ENCODE assay signal across 8 mouse cellular contexts in genomic region chr16:84621300-84622031, GRCm38 (mm10).
A peak's percentile ranks its signal among the peaks of the same experiment; 100 is the strongest.
DNase-seq lines count a peak whose midpoint lies in the region; ATAC-seq and TF ChIP-seq lines count a peak whose summit lies in the region.

No protein-coding gene starts in this region.

- no peaks in the 10 kb centered on the region for H3K27me3 ChIP-seq in liver, adult 2 months (ENCODE audit: control insufficient read depth, insufficient read depth, low read length)
- no peaks in the 10 kb centered on the region for H3K27me3 ChIP-seq in kidney, embryonic 15.5 days
- H3K27me3 ChIP-seq in lung, embryonic 14.5 days (ENCODE audit: insufficient read depth, low read length), result no peaks in the 10 kb centered on the region
- no peaks in the 10 kb centered on the region for H3K27me3 ChIP-seq in stomach, embryonic 15.5 days (replicated peaks)

- H3K4me1 ChIP-seq in liver, adult 2 months (ENCODE audit: control insufficient read depth, insufficient read depth, low read length), result no peaks in the 10 kb centered on the region; the same call in 1 of the 2 replicates
- no peaks in the 10 kb centered on the region for H3K4me1 ChIP-seq in kidney, embryonic 15.5 days
- no peaks in the 10 kb centered on the region for H3K4me1 ChIP-seq in lung, embryonic 14.5 days (ENCODE audit: insufficient read depth)
- no peaks in the 10 kb centered on the region for H3K4me1 ChIP-seq in stomach, embryonic 15.5 days

- no peak overlapping the region for H3K27ac ChIP-seq in liver, adult 2 months (replicated peaks; ENCODE audit: insufficient read depth, low read depth, low read length)
- no peak overlapping the region for H3K27ac ChIP-seq in kidney, embryonic 15.5 days
- no peak overlapping the region for H3K27ac ChIP-seq in lung, embryonic 14.5 days (ENCODE audit: low read depth)
- H3K27ac ChIP-seq in stomach, embryonic 15.5 days, result no peak overlapping the region

- no peaks in the 10 kb centered on the region for H3K9me3 ChIP-seq in kidney, embryonic 15.5 days (replicated peaks)
- H3K9me3 ChIP-seq in lung, embryonic 14.5 days (ENCODE audit: low read depth, low read length), result no peaks in the 10 kb centered on the region
- no peaks in the 10 kb centered on the region for H3K9me3 ChIP-seq in stomach, embryonic 15.5 days

- peak overlapping the region; percentile 54; the same call in 1 of the 2 replicates for H3K4me3 ChIP-seq in liver, adult 2 months (ENCODE audit: insufficient read depth, low read depth, low read length)
- H3K4me3 ChIP-seq in kidney, embryonic 15.5 days (replicated peaks), result peak overlapping the region; percentile 19; the same call in 1 of the 2 replicates
- H3K4me3 ChIP-seq in lung, embryonic 14.5 days (ENCODE audit: low read depth, low read length), result no peak overlapping the region
- peak overlapping the region; percentile 19; the same call in 1 of the 2 replicates for H3K4me3 ChIP-seq in stomach, embryonic 15.5 days (replicated peaks)

- no peak overlapping the region for H3K9ac ChIP-seq in liver, adult 2 months (ENCODE audit: low read depth, low read length)
- H3K9ac ChIP-seq in kidney, embryonic 15.5 days, result no peak overlapping the region
- H3K9ac ChIP-seq in lung, embryonic 14.5 days, result no peak overlapping the region
- H3K9ac ChIP-seq in stomach, embryonic 15.5 days, result no peak overlapping the region

- no peak for TF ChIP-seq POLR2A in liver, adult 2 months (IDR thresholded peaks at IDR 0.05; ENCODE audit: extremely low read depth, insufficient read depth, low read length)

- WGBS in liver, adult 2 months, result 59% methylated on average over 8 of the region's 8 CpGs
- WGBS in kidney, embryonic 15.5 days, result 57% methylated on average over 8 of the region's 8 CpGs
- WGBS in lung, embryonic 14.5 days, result 55% methylated on average over 8 of the region's 8 CpGs
- WGBS in stomach, embryonic 15.5 days, result 53% methylated on average over 8 of the region's 8 CpGs

- DNase-seq in liver, adult 2 months (ENCODE audit: extremely low read depth, low read depth, low spot score), result peak; percentile 36
- no peak for DNase-seq in liver
- peak; percentile 10 for DNase-seq in gastrocnemius, postnatal 10 days
- DNase-seq in lung, embryonic 14.5 days, result peak; percentile 51
- DNase-seq in cerebellum, adult 9-11 months, result no peak

- peak overlapping the region; percentile 25; the same call in 1 of the 2 replicates for H3K4me2 ChIP-seq in kidney, embryonic 15.5 days
- H3K4me2 ChIP-seq in lung, embryonic 14.5 days, result peak overlapping the region; percentile 37; the same call in 1 of the 2 replicates
- H3K4me2 ChIP-seq in stomach, embryonic 15.5 days, result peak overlapping the region; percentile 29

- no peak for TF ChIP-seq CTCF in liver, adult 2 months (IDR thresholded peaks at IDR 0.05; ENCODE audit: low read depth, low read length)
- TF ChIP-seq CTCF in lung, embryonic 14.5 days (IDR thresholded peaks at IDR 0.05; ENCODE audit: low read depth), result no peak

- ATAC-seq in activated CD4-positive, CD25-positive, alpha-beta regulatory T cell, adult 4 months, result peak; percentile 97
- no peak for ATAC-seq in kidney, embryonic 15.5 days (replicated peaks; ENCODE audit: low FRiP score)
- ATAC-seq in lung, embryonic 14.5 days (ENCODE audit: insufficient read depth), result no peak
- ATAC-seq in stomach, embryonic 15.5 days (ENCODE audit: insufficient read depth, low FRiP score, low read depth), result no peak

- no peaks in the 10 kb centered on the region for H3K36me3 ChIP-seq in liver, adult 2 months (ENCODE audit: control insufficient read depth, insufficient read depth, low read length)
- H3K36me3 ChIP-seq in kidney, embryonic 15.5 days, result no peaks in the 10 kb centered on the region
- no peaks in the 10 kb centered on the region for H3K36me3 ChIP-seq in lung, embryonic 14.5 days (ENCODE audit: insufficient read depth)
- no peaks in the 10 kb centered on the region for H3K36me3 ChIP-seq in stomach, embryonic 15.5 days

- no peaks in the 10 kb centered on the region for H3K79me2 ChIP-seq in liver, adult 2 months (ENCODE audit: control insufficient read depth, insufficient read depth, low read length)

Comparison
In these comparisons a context has a peak if more than half of its experiments do, and no peak if none do; other contexts are left out.
1. DNase-seq: peak in liver, adult 2 months (single experiment), gastrocnemius, postnatal 10 days (single experiment) and lung, embryonic 14.5 days (single experiment); none in liver (single experiment) and cerebellum, adult 9-11 months (single experiment).
2. Peak in every context shown above with its lines, with median percentiles within 50 percentile points of each other: H3K4me2 ChIP-seq.